Comparison of ENCODE assay signal across 12 mouse cellular contexts in the genomic region with DNA sequence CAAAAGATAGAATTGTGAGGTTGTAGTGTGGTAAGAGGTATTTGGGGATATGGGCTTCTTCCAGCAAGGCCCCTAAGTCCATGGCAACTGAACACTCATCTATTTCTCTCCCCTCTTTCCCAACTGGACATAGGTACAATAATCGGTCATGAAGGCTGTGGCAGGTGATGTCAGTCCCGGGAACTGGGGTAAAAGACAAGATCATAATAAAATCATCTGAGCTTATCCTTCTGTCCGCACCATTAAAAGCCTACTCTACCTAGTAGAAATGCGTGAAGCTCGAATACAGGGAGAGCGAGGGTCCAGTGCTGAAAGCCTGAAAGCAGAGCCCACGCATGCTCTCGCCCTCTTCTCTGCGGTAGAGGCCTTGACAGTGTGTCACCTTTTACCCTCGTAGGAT. TPM values are rescaled to one million over a fixed set of nuclear protein-coding genes. Genes with fewer than 3 reads are reported as not detected.
A peak's percentile ranks its signal among the peaks of the same experiment; 100 is the strongest.
DNase-seq lines count a peak whose midpoint lies in the region; ATAC-seq and TF ChIP-seq lines count a peak whose summit lies in the region.
"Had no signal": no experiment of that assay in that cellular context is flagged by ENCODE, and none has a peak within 500 bp of the region (broad histone marks: within the 10 kb centered on the region; RNA-seq: fewer than 3 reads in every experiment).

No protein-coding gene starts in this region.

- H3K4me1 ChIP-seq in forebrain, embryonic 10.5 days = peaks cover 34% of the 10 kb centered on the region
- peaks cover 9% of the 10 kb centered on the region; the same call in 1 of the 2 replicates for H3K4me1 ChIP-seq in forebrain, embryonic 14.5 days (ENCODE audit: control insufficient read depth, insufficient read depth, low read length)
- peaks cover 20% of the 10 kb centered on the region; the same call in 1 of the 2 replicates for H3K4me1 ChIP-seq in kidney, embryonic 15.5 days
- peaks cover 12% of the 10 kb centered on the region for H3K4me1 ChIP-seq in kidney, adult 2 months (ENCODE audit: control insufficient read depth, insufficient read depth, low read length)
- H3K4me1 ChIP-seq in embryonic facial prominence, embryonic 13.5 days = peaks cover 12% of the 10 kb centered on the region
- H3K4me1 ChIP-seq in liver, embryonic 13.5 days (replicated peaks) = peaks cover 70% of the 10 kb centered on the region

- H3K4me3 ChIP-seq in forebrain, embryonic 10.5 days = peak overlapping the region; percentile 69; the same call in 1 of the 2 replicates
- no peak overlapping the region for H3K4me3 ChIP-seq in forebrain, embryonic 14.5 days (ENCODE audit: low read depth, low read length)
- peak overlapping the region; percentile 65 for H3K4me3 ChIP-seq in kidney, embryonic 15.5 days (replicated peaks)
- H3K4me3 ChIP-seq in kidney, adult 2 months (ENCODE audit: insufficient read depth, low read depth, low read length) = no peak overlapping the region
- H3K4me3 ChIP-seq in embryonic facial prominence, embryonic 13.5 days = no peak overlapping the region; the same call in 1 of the 2 replicates
- peak overlapping the region; percentile 71 for H3K4me3 ChIP-seq in liver, embryonic 13.5 days (replicated peaks)

- WGBS in forebrain, embryonic 10.5 days = 92% methylated on average over 10 of the region's 10 CpGs
- WGBS in forebrain, embryonic 14.5 days = 95% methylated on average over 10 of the region's 10 CpGs
- 89% methylated on average over 10 of the region's 10 CpGs for WGBS in kidney, embryonic 15.5 days
- WGBS in kidney, adult 2 months = 82% methylated on average over 10 of the region's 10 CpGs
- WGBS in embryonic facial prominence, embryonic 13.5 days = 90% methylated on average over 10 of the region's 10 CpGs
- WGBS in liver, embryonic 13.5 days (ENCODE audit: insufficient replicate concordance) = 80% methylated on average over 10 of the region's 10 CpGs

- no peak overlapping the region for H3K4me2 ChIP-seq in forebrain, embryonic 14.5 days (ENCODE audit: low read length)
- H3K4me2 ChIP-seq in kidney, embryonic 15.5 days = peak overlapping the region; percentile 65
- H3K4me2 ChIP-seq in embryonic facial prominence, embryonic 13.5 days = peak overlapping the region; percentile 64
- H3K4me2 ChIP-seq in liver, embryonic 13.5 days = peak overlapping the region; percentile 76

- TF ChIP-seq CTCF in kidney, adult 2 months (conservative IDR thresholded peaks at IDR 0.05; ENCODE audit: insufficient read depth, insufficient read length, low read depth, low read length) = no peak

- H3K36me3 ChIP-seq in forebrain, embryonic 10.5 days (replicated peaks) = peaks cover 12% of the 10 kb centered on the region
- H3K36me3 ChIP-seq in forebrain, embryonic 14.5 days (ENCODE audit: control insufficient read depth, insufficient read depth, low read length) = no peaks in the 10 kb centered on the region
- peaks cover 17% of the 10 kb centered on the region for H3K36me3 ChIP-seq in kidney, embryonic 15.5 days
- no peaks in the 10 kb centered on the region for H3K36me3 ChIP-seq in kidney, adult 2 months (ENCODE audit: control insufficient read depth, insufficient read depth, low read length)
- H3K36me3 ChIP-seq in embryonic facial prominence, embryonic 13.5 days = peaks cover 13% of the 10 kb centered on the region
- H3K36me3 ChIP-seq in liver, embryonic 13.5 days = peaks cover 22% of the 10 kb centered on the region

- H3K9ac ChIP-seq in forebrain, embryonic 14.5 days (ENCODE audit: low read length) = no peak overlapping the region
- peak overlapping the region; percentile 71; the same call in 1 of the 2 replicates for H3K9ac ChIP-seq in kidney, embryonic 15.5 days
- H3K9ac ChIP-seq in embryonic facial prominence, embryonic 13.5 days = no peak overlapping the region
- peak overlapping the region; percentile 85 for H3K9ac ChIP-seq in liver, embryonic 13.5 days

- H3K27me3 ChIP-seq in forebrain, embryonic 10.5 days (ENCODE audit: poor library complexity, severe bottlenecking) = no peaks in the 10 kb centered on the region
- H3K27me3 ChIP-seq in forebrain, embryonic 14.5 days (replicated peaks; ENCODE audit: control insufficient read depth, insufficient read depth, low read length) = no peaks in the 10 kb centered on the region
- H3K27me3 ChIP-seq in kidney, embryonic 15.5 days = no peaks in the 10 kb centered on the region
- H3K27me3 ChIP-seq in kidney, adult 2 months (replicated peaks; ENCODE audit: control insufficient read depth, insufficient read depth, low read length) = no peaks in the 10 kb centered on the region
- H3K27me3 ChIP-seq in embryonic facial prominence, embryonic 13.5 days = no peaks in the 10 kb centered on the region
- H3K27me3 ChIP-seq in liver, embryonic 13.5 days = no peaks in the 10 kb centered on the region

- ATAC-seq in forebrain, embryonic 14.5 days = no peak
- no peak for ATAC-seq in kidney, embryonic 15.5 days (replicated peaks; ENCODE audit: low FRiP score)
- ATAC-seq in embryonic facial prominence, embryonic 13.5 days (ENCODE audit: insufficient number of reproducible peaks, insufficient read depth, low FRiP score, low TSS enrichment, low read depth) = no peak
- no peak for ATAC-seq in liver, embryonic 13.5 days (ENCODE audit: low read depth)

- no peak for DNase-seq in forebrain, embryonic 10.5 days (ENCODE audit: extremely low spot score, low spot score)
- no peak for DNase-seq in forebrain, embryonic 14.5 days (ENCODE audit: low spot score)
- no peak for DNase-seq in kidney, adult 2 months
- no peak for DNase-seq in liver, embryonic 13.5 days
- DNase-seq in layer of hippocampus, postnatal 25 days (ENCODE audit: extremely low spot score in 1 of 2, low spot score in 1 of 2) = no peak
- DNase-seq in gastrocnemius, adult 18-20 months (ENCODE audit: low spot score) = no peak

- H3K9me3 ChIP-seq in forebrain, embryonic 10.5 days = no peaks in the 10 kb centered on the region
- no peaks in the 10 kb centered on the region for H3K9me3 ChIP-seq in forebrain, embryonic 14.5 days (replicated peaks; ENCODE audit: control insufficient read depth, low read length)
- no peaks in the 10 kb centered on the region for H3K9me3 ChIP-seq in kidney, embryonic 15.5 days (replicated peaks)
- no peaks in the 10 kb centered on the region for H3K9me3 ChIP-seq in embryonic facial prominence, embryonic 13.5 days
- no peaks in the 10 kb centered on the region for H3K9me3 ChIP-seq in liver, embryonic 13.5 days (replicated peaks)

- no peak overlapping the region for H3K27ac ChIP-seq in forebrain, embryonic 10.5 days
- H3K27ac ChIP-seq in forebrain, embryonic 14.5 days (ENCODE audit: low read depth, low read length) = no peak overlapping the region
- H3K27ac ChIP-seq in kidney, embryonic 15.5 days = no peak overlapping the region
- H3K27ac ChIP-seq in kidney, adult 2 months (ENCODE audit: insufficient read depth, low read depth, low read length) = no peak overlapping the region
- H3K27ac ChIP-seq in embryonic facial prominence, embryonic 13.5 days = no peak overlapping the region
- H3K27ac ChIP-seq in liver, embryonic 13.5 days = 0 out of 2 replicates have a peak overlapping the region, but pooled peaks have one; percentile 21

- no peak for TF ChIP-seq POLR2A in kidney, adult 2 months (IDR thresholded peaks at IDR 0.05; ENCODE audit: low read depth, low read length)

RNA-seq across cellular contexts. Expression of a gene that starts 1.1 kb away (rescaled TPM):
- 67.2 and 71.0 TPM in 2 replicates for polyA plus RNA-seq in forebrain, embryonic 10.5 days (2016; fragmentation: Nextera tagmentation; extraction: Ambion mirVana)
- 26.8 and 31.1 TPM in 2 replicates for polyA plus RNA-seq in forebrain, embryonic 14.5 days (2014; fragmentation: Nextera tagmentation; extraction: Ambion mirVana)
- 127 and 130 TPM in 2 replicates for polyA plus RNA-seq in kidney, embryonic 15.5 days (2015; fragmentation: Nextera tagmentation; extraction: Ambion mirVana)
- polyA plus RNA-seq in kidney, adult 2 months (2012; rRNA removed) = 141 and 173 TPM in 2 replicates
- polyA plus RNA-seq in embryonic facial prominence, embryonic 13.5 days (2015; fragmentation: Nextera tagmentation; extraction: Ambion mirVana) = 98.6 and 103 TPM in 2 replicates
- 78.9 and 80.8 TPM in 2 replicates for polyA plus RNA-seq in liver, embryonic 13.5 days (2015; fragmentation: Nextera tagmentation; extraction: Ambion mirVana)
- total RNA-seq in layer of hippocampus, postnatal 25 days (2021) = 10 to 100 TPM; 20.7 to 22.1 TPM
- 10 to 100 TPM; 37.1 to 46.0 TPM for total RNA-seq in gastrocnemius, adult 18-20 months (2021)

RNA-seq across cellular contexts. Expression of a gene that starts 10.8 kb away (rescaled TPM):
- 5.1 TPM in 2 replicates for polyA plus RNA-seq in forebrain, embryonic 10.5 days (2016; fragmentation: Nextera tagmentation; extraction: Ambion mirVana)
- polyA plus RNA-seq in forebrain, embryonic 14.5 days (2014; fragmentation: Nextera tagmentation; extraction: Ambion mirVana) = 21.9 and 26.5 TPM in 2 replicates
- polyA plus RNA-seq in kidney, embryonic 15.5 days (2015; fragmentation: Nextera tagmentation; extraction: Ambion mirVana) = 2.4 and 2.9 TPM in 2 replicates
- polyA plus RNA-seq in kidney, adult 2 months (2012; rRNA removed) = 3.5 and 3.8 TPM in 2 replicates
- 3.9 and 4.3 TPM in 2 replicates for polyA plus RNA-seq in embryonic facial prominence, embryonic 13.5 days (2015; fragmentation: Nextera tagmentation; extraction: Ambion mirVana)
- 0.55 and 0.58 TPM in 2 replicates for polyA plus RNA-seq in liver, embryonic 13.5 days (2015; fragmentation: Nextera tagmentation; extraction: Ambion mirVana)
- total RNA-seq in layer of hippocampus, postnatal 25 days (2021) = 10 to 100 TPM; 47.0 to 66.6 TPM
- under 1 TPM; 0.26 to 0.41 TPM for total RNA-seq in gastrocnemius, adult 18-20 months (2021)
- total RNA-seq: monocyte, adult 5-6 weeks had no signal

RNA-seq across cellular contexts. Expression of a gene that starts 30.6 kb away (rescaled TPM):
- polyA plus RNA-seq in forebrain, embryonic 10.5 days (2016; fragmentation: Nextera tagmentation; extraction: Ambion mirVana) = 0.05 and 0.14 TPM in 2 replicates
- 4.5 and 7.4 TPM in 2 replicates for polyA plus RNA-seq in forebrain, embryonic 14.5 days (2014; fragmentation: Nextera tagmentation; extraction: Ambion mirVana)
- 0.24 and 0.26 TPM in 2 replicates for polyA plus RNA-seq in kidney, embryonic 15.5 days (2015; fragmentation: Nextera tagmentation; extraction: Ambion mirVana)
- 0.11 and 0.22 TPM in 2 replicates for polyA plus RNA-seq in kidney, adult 2 months (2012; rRNA removed)
- polyA plus RNA-seq in embryonic facial prominence, embryonic 13.5 days (2015; fragmentation: Nextera tagmentation; extraction: Ambion mirVana) = 0.60 and 0.83 TPM in 2 replicates
- polyA plus RNA-seq in liver, embryonic 13.5 days (2015; fragmentation: Nextera tagmentation; extraction: Ambion mirVana) = 0.09 TPM in 1 of 2 replicates, not detected in the other
- 100 to 1,000 TPM; 664 to 669 TPM for total RNA-seq in layer of hippocampus, postnatal 25 days (2021)
- total RNA-seq in gastrocnemius, adult 18-20 months (2021) = not detected
- total RNA-seq: adrenal gland, postnatal 14 days; gastrocnemius, postnatal 25 days; monocyte, adult 5-6 weeks had no signal
- polyA plus RNA-seq: Patski had no signal

RNA-seq across cellular contexts. Expression of a gene that starts 45.2 kb away (rescaled TPM):
- polyA plus RNA-seq in forebrain, embryonic 10.5 days (2016; fragmentation: Nextera tagmentation; extraction: Ambion mirVana) = not detected in 2 replicates
- not detected in 2 replicates for polyA plus RNA-seq in forebrain, embryonic 14.5 days (2014; fragmentation: Nextera tagmentation; extraction: Ambion mirVana)
- polyA plus RNA-seq in kidney, embryonic 15.5 days (2015; fragmentation: Nextera tagmentation; extraction: Ambion mirVana) = not detected in 2 replicates
- not detected in 2 replicates for polyA plus RNA-seq in kidney, adult 2 months (2012; rRNA removed)
- polyA plus RNA-seq in embryonic facial prominence, embryonic 13.5 days (2015; fragmentation: Nextera tagmentation; extraction: Ambion mirVana) = not detected in 2 replicates
- not detected in 2 replicates for polyA plus RNA-seq in liver, embryonic 13.5 days (2015; fragmentation: Nextera tagmentation; extraction: Ambion mirVana)
- total RNA-seq in layer of hippocampus, postnatal 25 days (2021) = 1 to 10 TPM; 2.1 to 2.2 TPM
- not detected for total RNA-seq in gastrocnemius, adult 18-20 months (2021)
- total RNA-seq: adrenal gland, postnatal 14 days; gastrocnemius, postnatal 25 days; monocyte, adult 5-6 weeks had no signal
- polyA plus RNA-seq: Patski had no signal

Comparison
In these comparisons a context has a peak if more than half of its experiments do, and no peak if none do; other contexts are left out.
1. H3K4me3 ChIP-seq: peak in forebrain, embryonic 10.5 days (single experiment), kidney, embryonic 15.5 days (single experiment) and liver, embryonic 13.5 days (single experiment); none in forebrain, embryonic 14.5 days (single experiment), kidney, adult 2 months (single experiment) and embryonic facial prominence, embryonic 13.5 days (single experiment).
2. H3K9ac ChIP-seq: peak in kidney, embryonic 15.5 days (single experiment) and liver, embryonic 13.5 days (single experiment); none in forebrain, embryonic 14.5 days (single experiment) and embryonic facial prominence, embryonic 13.5 days (single experiment).